Mouse (Mus musculus) liver, embryonic 14.5 days (tissue): Measurements from ENCODE around the gene Hoxa5. TPM values are rescaled to one million over a fixed set of nuclear protein-coding genes. Genes with fewer than 3 reads are reported as not detected.

Experiments used
- ATAC-seq: fragments of 200-750 bp; cut with Nextera tagmentation; 2 replicates; pipeline ENCODE4 v1.8.0; 2017; ENCODE audit warnings: moderate number of reproducible peaks, mild to moderate bottlenecking, moderate library complexity; ENCODE audit not compliant: insufficient read depth
- DNase-seq, 3 experiments: peaks; one replicate each; pipeline ENCODE4 v3.0.0-alpha.2; 2012 to 2013; ENCODE audit warnings: low read depth in 3 of 3, low spot score in 3 of 3
- H3K27ac ChIP-seq: fragments of 300-500 bp; sonication (generic); 2 replicates; pipeline ENCODE4 v1.5.1; 2014; ENCODE audit warnings: moderate library complexity, mild to moderate bottlenecking, control low read depth, inconsistent platforms
- H3K27me3 ChIP-seq: fragments of 300-500 bp; sonication (generic); 2 replicates; pipeline ENCODE4 v1.6.1; 2014; ENCODE audit warnings: mild to moderate bottlenecking, low read length, moderate library complexity; ENCODE audit not compliant: control insufficient read depth, insufficient read depth
- H3K36me3 ChIP-seq: fragments of 300-500 bp; sonication (generic); replicated peaks from 2 replicates; pipeline ENCODE4 v1.6.1; 2014; ENCODE audit warnings: low read depth; ENCODE audit not compliant: control insufficient read depth, insufficient read depth
- H3K4me1 ChIP-seq, 2 experiments: fragments of 200-500 bp in 1 of 2; fragments of 300-500 bp in 1 of 2; sonication (generic) in 1 of 2; replicated peaks; 2 replicates each; pipeline ENCODE4 v1.6.1; 2012 to 2014; ENCODE audit warnings: antibody characterized with exemption in 1 of 2, inconsistent platforms in 1 of 2, low read length in 1 of 2; ENCODE audit not compliant: control insufficient read depth in 2 of 2, insufficient read depth in 2 of 2
- H3K4me2 ChIP-seq: fragments of 300-500 bp; sonication (generic); 2 replicates; pipeline ENCODE4 v1.6.1; 2014; ENCODE audit warnings: low read depth, mild to moderate bottlenecking, control low read depth, moderate library complexity
- H3K4me3 ChIP-seq, 2 experiments: fragments of 200-500 bp in 1 of 2; fragments of 300-500 bp in 1 of 2; sonication (generic) in 1 of 2; 2 replicates each; pipeline ENCODE4 v1.5.1; 2012 to 2014; ENCODE audit warnings: low read depth in 2 of 2, low read length in 2 of 2, mild to moderate bottlenecking in 2 of 2, control low read depth in 1 of 2, inconsistent platforms in 1 of 2, moderate library complexity in 1 of 2; ENCODE audit not compliant: insufficient read depth in 1 of 2
- H3K9ac ChIP-seq: fragments of 300-500 bp; sonication (generic); replicated peaks from 2 replicates; pipeline ENCODE4 v1.6.1; 2014; ENCODE audit warnings: mild to moderate bottlenecking, control low read depth, moderate library complexity
- H3K9me3 ChIP-seq: fragments of 300-500 bp; sonication (generic); 2 replicates; pipeline ENCODE4 v1.6.1; 2016; ENCODE audit warnings: low read length, mixed read lengths; ENCODE audit not compliant: control insufficient read depth
- CTCF ChIP-seq: IDR thresholded peaks from 2 replicates; pipeline ENCODE4 v1.5.1; 2016; ENCODE audit warnings: antibody characterized with exemption, low read depth, control low read depth
- EP300 ChIP-seq: IDR thresholded peaks from 2 replicates; pipeline ENCODE4 v1.6.1; 2016; ENCODE audit warnings: antibody characterized with exemption, low read depth
- WGBS: fragments of 180-500 bp; shearing (Covaris S2); extraction: QIAGEN DNeasy Blood & Tissue Kit; methylation state at CpG from one replicate; pipeline ENCODE4 v1.1.7; 2014; ENCODE audit not compliant: insufficient replicate concordance; 5-methylcytosine and 5-hydroxymethylcytosine counted together
- polyA plus RNA-seq, 2 experiments: library from polyadenylated mRNA; depleted of rRNA in 1 of 2; stranded (reverse) in 1 of 2; unstranded in 1 of 2; fragments of >200 nt; fragmentation: Nextera tagmentation in 1 of 2; extraction: Ambion mirVana in 1 of 2; gene quantifications; 2 replicates each; pipeline versions ENCODE4 v1.2.1 to v1.2.3; 2012 to 2014

The Hoxa5 gene
- polyA plus RNA-seq, 2 experiments = 0.43 to 0.52 TPM

- peak within 1 kb of the TSS; percentile 49 to 51 for H3K4me3 ChIP-seq
- ATAC-seq (no peak), DNase-seq (peak in 2 of 3 experiments; percentile 26)
- H3K4me2 ChIP-seq = peak within 1 kb of the TSS; percentile 69
- H3K36me3 ChIP-seq = no peaks in the 10 kb centered on the region
- TF ChIP-seq EP300 = no peak
- peak; percentile 91 for TF ChIP-seq CTCF
- no peak within 1 kb of the TSS for H3K27ac ChIP-seq
- WGBS = 1% methylated on average over 46 of the region's 46 CpGs
- H3K27me3 ChIP-seq = peaks cover 100% of the 10 kb centered on the region
- H3K9me3 ChIP-seq = no peaks in the 10 kb centered on the region
- H3K4me1 ChIP-seq = no peaks in the 10 kb centered on the region
- no peak within 1 kb of the TSS for H3K9ac ChIP-seq
Observed at GRCm38 (mm10) chr6:52221337-52221992, 17.1 kb upstream of the Hoxa5 start, which contains the start of gene Hoxa7. Gene Hoxa7, minus strand, starts transcription at chr6:52221854.

DNA sequence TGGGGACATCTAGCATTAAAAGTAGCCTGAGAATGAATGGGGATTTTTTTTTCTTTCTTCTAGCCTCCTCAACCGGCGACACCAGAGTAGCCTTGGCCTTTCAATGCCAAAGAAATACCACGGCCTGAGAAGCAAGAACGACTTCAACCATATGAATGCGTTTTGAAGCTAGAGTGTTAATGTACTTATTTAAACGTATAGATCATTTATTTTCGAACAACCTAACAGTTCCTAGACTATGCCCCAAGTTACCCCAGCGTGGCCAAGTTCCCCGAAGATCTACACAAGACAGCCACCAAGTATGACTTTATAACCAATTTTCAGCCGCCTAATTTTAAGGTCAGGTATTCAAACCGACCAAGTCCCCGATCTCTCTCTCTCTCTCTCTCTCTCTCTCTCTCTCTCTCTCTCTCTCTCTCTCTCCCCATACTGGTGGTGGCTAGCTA is 16.5 kb upstream of the Hoxa5 start:
- 7% methylated on average over 12 of the region's 12 CpGs for WGBS
- no peak for ATAC-seq

GRCm38 (mm10) chr6:52220003-52220864 is 15.8 kb upstream of the Hoxa5 start:
- WGBS = 27% methylated on average over 32 of the region's 32 CpGs
- Histone ChIP-seq H3K9me3 (no peaks in the 10 kb centered on the region), H3K27ac (no peak overlapping the region), H3K4me3 (no peak overlapping the region), H3K27me3 (peaks cover 100% of the 10 kb centered on the region), H3K36me3 (no peaks in the 10 kb centered on the region), H3K9ac (no peak overlapping the region), H3K4me2 (no peak overlapping the region), H3K4me1 (no peaks in the 10 kb centered on the region)
- ATAC-seq (no peak), DNase-seq (no peak)
- TF ChIP-seq EP300 (no peak), CTCF (no peak)

More for the DNA sequence above, 16.5 kb upstream of the Hoxa5 start:
- no peak overlapping the region for H3K27ac ChIP-seq
- no peak for DNase-seq
- H3K9me3 ChIP-seq = no peaks in the 10 kb centered on the region
- TF ChIP-seq CTCF (no peak), EP300 (no peak)
- H3K36me3 ChIP-seq = no peaks in the 10 kb centered on the region
- H3K27me3 ChIP-seq = peaks cover 100% of the 10 kb centered on the region
- H3K4me3 ChIP-seq = peak overlapping the region; percentile 49 to 51; a peak in 3 of 4 replicates
- peak overlapping the region; percentile 69 for H3K4me2 ChIP-seq
- H3K9ac ChIP-seq = no peak overlapping the region
- H3K4me1 ChIP-seq = no peaks in the 10 kb centered on the region

DNA sequence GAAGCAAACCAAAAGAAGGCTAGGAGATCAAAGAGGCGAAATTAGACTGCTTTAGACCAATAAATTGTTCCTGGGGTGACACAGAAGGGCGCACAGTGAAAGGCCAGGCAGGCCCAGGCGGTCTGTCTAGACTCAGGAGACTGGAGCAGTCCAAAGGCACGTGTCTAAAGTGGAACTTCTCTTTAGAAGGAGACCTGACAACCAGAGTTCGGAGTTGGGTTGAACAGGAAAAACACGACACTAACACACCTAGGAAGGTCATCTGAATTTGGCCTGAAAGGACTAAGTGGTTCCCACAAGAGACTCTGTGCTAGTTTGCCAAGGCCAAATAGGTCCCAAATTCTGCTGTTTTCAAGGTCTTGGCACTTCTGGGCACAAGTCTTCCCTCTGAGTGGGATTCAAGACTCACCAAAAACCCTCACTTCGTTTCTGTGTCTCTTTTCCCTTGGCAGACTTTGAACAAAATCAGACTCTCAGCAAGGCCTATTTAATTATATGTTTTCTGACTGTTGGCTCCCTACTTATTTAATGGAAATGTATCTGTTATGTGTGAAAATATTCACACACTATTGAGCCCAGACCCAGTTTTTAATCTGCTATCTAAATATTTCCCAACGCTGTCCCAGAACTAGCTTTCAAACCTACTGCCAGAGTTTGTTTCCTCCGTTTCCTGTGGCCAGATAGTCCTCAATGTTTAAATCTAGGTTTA is 15.0 kb upstream of the Hoxa5 start:
- DNase-seq = no peak
- Histone ChIP-seq H3K27ac (no peak overlapping the region), H3K4me1 (no peaks in the 10 kb centered on the region), H3K9ac (no peak overlapping the region), H3K36me3 (no peaks in the 10 kb centered on the region), H3K4me3 (no peak overlapping the region), H3K9me3 (no peaks in the 10 kb centered on the region), H3K4me2 (no peak overlapping the region), H3K27me3 (peaks cover 100% of the 10 kb centered on the region)
- TF ChIP-seq EP300 (no peak), CTCF (no peak)
- 39% methylated on average over 9 of the region's 9 CpGs for whole genome bisulfite sequencing
- no peak for ATAC-seq
